Mouse (Mus musculus) brain, embryonic 14.5 days (tissue): ENCODE results near the gene Dynlt1c.
"Not testable (repeated sequence)": the region's sequence is repeated elsewhere in the genome, so short reads cannot be mapped to it uniquely, and the experiment has no call there.

Experiments
- CTCF ChIP-seq: fragments of 200-500 bp; IDR thresholded peaks from 2 replicates; pipeline ENCODE4 v1.5.1; 2012; ENCODE audit warnings: inconsistent platforms, mild to moderate bottlenecking, moderate library complexity, borderline replicate concordance; ENCODE audit not compliant: insufficient read depth, insufficient read length; ENCODE audit errors: extremely low read depth
- POLR2A ChIP-seq: fragments of 200-500 bp; IDR thresholded peaks from 2 replicates; pipeline ENCODE4 v1.6.1; 2012; ENCODE audit warnings: mild to moderate bottlenecking, inconsistent platforms, borderline replicate concordance; ENCODE audit not compliant: poor library complexity, insufficient read depth, insufficient read length, severe bottlenecking; ENCODE audit errors: extremely low read depth

GRCm38 (mm10) chr17:6614316-6614715 lies 12.8 kb downstream of the Dynlt1c start:
- TF ChIP-seq CTCF, POLR2A: not testable (repeated sequence)
